ENCODE assay signal across 8 mouse cellular contexts in genomic region chr6:136471601-136472000, GRCm38 (mm10). TPM values are rescaled to one million over a fixed set of nuclear protein-coding genes. Genes with fewer than 3 reads are reported as not detected.
A peak's percentile ranks its signal among the peaks of the same experiment; 100 is the strongest.
DNase-seq lines count a peak whose midpoint lies in the region; ATAC-seq and TF ChIP-seq lines count a peak whose summit lies in the region.

No protein-coding gene starts in this region.

- no peak overlapping the region for H3K4me3 ChIP-seq in lung, embryonic 16.5 days (ENCODE audit: low read length)
- no peak overlapping the region for H3K4me3 ChIP-seq in forebrain, embryonic 11.5 days (ENCODE audit: low read depth, low read length)
- no peak overlapping the region for H3K4me3 ChIP-seq in limb, embryonic 12.5 days (replicated peaks)
- H3K4me3 ChIP-seq in testis, adult 2 months (ENCODE audit: control insufficient read depth, low read depth, low read length), result no peak overlapping the region; the same call in 1 of the 2 replicates

- ATAC-seq in lung, embryonic 16.5 days (ENCODE audit: low read depth), result no peak
- ATAC-seq in forebrain, embryonic 11.5 days (replicated peaks; ENCODE audit: low FRiP score), result no peak
- no peak for ATAC-seq in limb, embryonic 12.5 days (ENCODE audit: insufficient number of reproducible peaks, insufficient read depth, low FRiP score, low TSS enrichment, low read depth)

- WGBS in lung, embryonic 16.5 days, result 25% methylated on average over 5 of the region's 5 CpGs
- 29% methylated on average over 5 of the region's 5 CpGs for WGBS in forebrain, embryonic 11.5 days
- WGBS in limb, embryonic 12.5 days, result 42% methylated on average over 5 of the region's 5 CpGs

- peaks cover 42% of the 10 kb centered on the region for H3K4me1 ChIP-seq in lung, embryonic 16.5 days (replicated peaks; ENCODE audit: control insufficient read depth, insufficient read depth, low read length)
- H3K4me1 ChIP-seq in forebrain, embryonic 11.5 days (replicated peaks; ENCODE audit: control insufficient read depth, insufficient read depth, low read length), result peaks cover 12% of the 10 kb centered on the region; the same call in 1 of the 2 replicates
- H3K4me1 ChIP-seq in limb, embryonic 12.5 days (replicated peaks), result peaks cover 38% of the 10 kb centered on the region
- H3K4me1 ChIP-seq in testis, adult 2 months (ENCODE audit: control insufficient read depth, insufficient read depth, low read length), result peaks cover 27% of the 10 kb centered on the region

- H3K9ac ChIP-seq in lung, embryonic 16.5 days (ENCODE audit: low read length), result no peak overlapping the region; the same call in 1 of the 2 replicates
- peak overlapping the region; percentile 1; the same call in 1 of the 2 replicates for H3K9ac ChIP-seq in forebrain, embryonic 11.5 days (ENCODE audit: low read length)
- H3K9ac ChIP-seq in limb, embryonic 12.5 days (replicated peaks), result no peak overlapping the region

- TF ChIP-seq POLR2A in testis, adult 2 months (IDR thresholded peaks at IDR 0.05; ENCODE audit: control insufficient read depth, low read depth, low read length), result no peak

- TF ChIP-seq CTCF in testis, adult 2 months (IDR thresholded peaks at IDR 0.05; ENCODE audit: control insufficient read depth, insufficient read depth, insufficient replicate concordance, low read depth, low read length), result no peak

- no peaks in the 10 kb centered on the region for H3K36me3 ChIP-seq in lung, embryonic 16.5 days (ENCODE audit: control insufficient read depth, insufficient read depth, low read length)
- no peaks in the 10 kb centered on the region for H3K36me3 ChIP-seq in forebrain, embryonic 11.5 days (ENCODE audit: control insufficient read depth, insufficient read depth, low read length)
- H3K36me3 ChIP-seq in limb, embryonic 12.5 days, result no peaks in the 10 kb centered on the region
- no peaks in the 10 kb centered on the region for H3K36me3 ChIP-seq in testis, adult 2 months (ENCODE audit: control insufficient read depth, insufficient read depth, low read length)

- no peaks in the 10 kb centered on the region for H3K9me3 ChIP-seq in lung, embryonic 16.5 days (ENCODE audit: control insufficient read depth, low read length)
- H3K9me3 ChIP-seq in forebrain, embryonic 11.5 days (ENCODE audit: control insufficient read depth, low read length), result no peaks in the 10 kb centered on the region; the same call in 1 of the 2 replicates
- H3K9me3 ChIP-seq in limb, embryonic 12.5 days, result no peaks in the 10 kb centered on the region

- no peaks in the 10 kb centered on the region for H3K27me3 ChIP-seq in lung, embryonic 16.5 days (ENCODE audit: control insufficient read depth, insufficient read depth, low read depth, low read length)
- H3K27me3 ChIP-seq in forebrain, embryonic 11.5 days (ENCODE audit: control insufficient read depth, insufficient read depth, low read length), result no peaks in the 10 kb centered on the region
- H3K27me3 ChIP-seq in limb, embryonic 12.5 days, result no peaks in the 10 kb centered on the region
- H3K27me3 ChIP-seq in testis, adult 2 months (ENCODE audit: control insufficient read depth, insufficient read depth, low read length), result no peaks in the 10 kb centered on the region

- H3K4me2 ChIP-seq in lung, embryonic 16.5 days (ENCODE audit: low read depth, low read length), result no peak overlapping the region
- H3K4me2 ChIP-seq in forebrain, embryonic 11.5 days (ENCODE audit: low read depth, low read length, severe bottlenecking), result no peak overlapping the region
- no peak overlapping the region for H3K4me2 ChIP-seq in limb, embryonic 12.5 days

- no peak for DNase-seq in lung, postnatal 10 days
- DNase-seq in forebrain, embryonic 11.5 days (ENCODE audit: low spot score), result no peak
- no peak for DNase-seq in cerebellum, postnatal 14 days
- no peak for DNase-seq in layer of hippocampus, adult 9-11 months
- DNase-seq in cerebellum, adult 9-10 months, result no peak

- peak overlapping the region; percentile 99 for H3K27ac ChIP-seq in lung, embryonic 16.5 days (ENCODE audit: low read length)
- peak overlapping the region; percentile 100 for H3K27ac ChIP-seq in forebrain, embryonic 11.5 days (ENCODE audit: low read depth, low read length)
- H3K27ac ChIP-seq in limb, embryonic 12.5 days, result peak overlapping the region; percentile 97
- peak overlapping the region; percentile 64 for H3K27ac ChIP-seq in testis, adult 2 months (ENCODE audit: control insufficient read depth, insufficient read depth, low read depth, low read length)

RNA-seq across cellular contexts. Expression of gene Atf7ip, which starts 34.4 kb away (rescaled TPM):
- polyA plus RNA-seq in lung, embryonic 16.5 days (2015; fragmentation: Nextera tagmentation; extraction: Ambion mirVana), result 41.2 and 43.6 TPM in 2 replicates
- polyA plus RNA-seq in forebrain, embryonic 11.5 days (2014; fragmentation: Nextera tagmentation; extraction: Ambion mirVana), result 57.8 and 66.6 TPM in 2 replicates
- polyA plus RNA-seq in limb, embryonic 12.5 days (2016; fragmentation: Nextera tagmentation; extraction: Ambion mirVana), result 43.5 and 51.0 TPM in 2 replicates
- polyA plus RNA-seq in testis, adult 2 months (2012; rRNA removed), result 15.9 and 16.8 TPM in 2 replicates

RNA-seq across cellular contexts. Expression of gene E330021D16Rik, which starts 56.2 kb away (rescaled TPM):
- 0.10 and 0.38 TPM in 2 replicates for polyA plus RNA-seq in lung, embryonic 16.5 days (2015; fragmentation: Nextera tagmentation; extraction: Ambion mirVana)
- polyA plus RNA-seq in forebrain, embryonic 11.5 days (2014; fragmentation: Nextera tagmentation; extraction: Ambion mirVana), result not detected in 2 replicates
- not detected in 2 replicates for polyA plus RNA-seq in limb, embryonic 12.5 days (2016; fragmentation: Nextera tagmentation; extraction: Ambion mirVana)
- polyA plus RNA-seq in testis, adult 2 months (2012; rRNA removed), result 0.12 and 0.28 TPM in 2 replicates
